Mouse (Mus musculus): ENCODE results near the gene Pitpnm3.

Pitpnm3 gene

DNA sequence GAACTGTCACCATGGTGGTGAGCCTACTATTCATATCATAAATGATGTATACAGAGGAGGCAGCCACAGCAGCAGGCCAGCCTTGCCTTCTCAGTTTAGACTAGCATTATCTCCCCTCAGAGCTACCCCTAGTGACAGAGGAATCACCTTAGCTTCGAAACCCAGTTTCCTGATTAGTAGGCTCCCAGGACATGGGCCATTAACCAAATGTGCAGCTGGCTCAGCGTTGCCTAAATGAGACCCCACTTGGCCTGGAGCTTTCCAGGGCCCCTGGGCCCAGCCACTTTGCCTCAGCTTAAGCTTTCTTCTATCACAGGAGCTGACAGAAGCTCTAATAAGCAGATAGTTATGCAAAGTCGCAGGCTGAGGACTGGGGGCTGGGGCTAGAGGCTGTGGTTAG lies 39.6 kb downstream of the Pitpnm3 start:
- WGBS = 81% methylated on average over 3 of the region's 3 CpGs

- whole genome bisulfite sequencing = 64% methylated on average over 7 of the region's 7 CpGs
Measured at GRCm38 (mm10) chr11:72094442-72094841, 41.1 kb downstream of the Pitpnm3 start.

GRCm38 (mm10) chr11:72092390-72092789 lies 43.2 kb downstream of the Pitpnm3 start:
- WGBS = 82% methylated on average over 8 of the region's 8 CpGs

GRCm38 (mm10) chr11:72086251-72087046 lies 49.1 kb downstream of the Pitpnm3 start:
- 9% methylated on average over 11 of the region's 11 CpGs for WGBS

DNA sequence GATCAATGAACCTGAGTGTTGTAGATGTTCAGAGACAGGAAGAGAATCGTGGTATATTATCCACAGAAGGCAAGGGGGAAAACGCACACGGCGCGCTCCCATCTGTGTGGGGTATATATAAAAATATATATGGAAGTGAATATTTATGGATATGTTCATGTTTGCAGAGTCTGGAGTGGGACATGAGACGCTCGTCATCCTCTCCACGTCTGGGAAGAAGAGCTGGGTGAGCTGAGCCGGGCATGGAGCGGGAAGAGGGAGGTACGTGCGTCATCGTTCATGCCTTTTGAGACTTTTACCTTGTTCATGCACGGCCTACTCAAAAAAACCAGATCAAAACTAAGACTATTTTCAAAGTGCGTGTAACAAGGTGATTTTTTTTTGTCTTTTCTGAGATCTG lies 51.2 kb downstream of the Pitpnm3 start:
- WGBS = 58% methylated on average over 15 of the region's 15 CpGs

DNA sequence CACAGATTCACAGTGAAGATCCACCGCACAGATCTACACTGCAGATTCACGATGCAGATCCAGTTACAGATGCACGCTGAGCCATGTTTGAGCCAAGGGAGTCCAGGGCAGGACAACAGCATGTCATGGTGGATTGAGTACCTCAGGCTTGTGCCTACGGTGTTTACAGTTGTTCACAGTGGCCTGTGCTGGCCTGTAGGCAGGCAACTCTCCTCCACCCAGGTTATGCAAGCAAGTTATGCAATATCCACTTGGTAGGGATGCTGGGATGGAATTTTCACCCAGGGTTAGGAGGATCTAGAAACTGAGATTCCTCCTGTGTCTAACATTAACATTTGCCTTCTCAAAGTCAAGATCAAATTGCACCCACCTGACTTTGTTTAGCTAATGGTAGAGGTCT lies 53.0 kb downstream of the Pitpnm3 start:
- WGBS = 79% methylated on average over 4 of the region's 4 CpGs

GRCm38 (mm10) chr11:72080461-72080860 lies 55.1 kb downstream of the Pitpnm3 start:
- WGBS = 90% methylated on average over 6 of the region's 6 CpGs

GRCm38 (mm10) chr11:72078647-72079046 lies 56.9 kb downstream of the Pitpnm3 start:
- 38% methylated on average over 4 of the region's 4 CpGs for WGBS

GRCm38 (mm10) chr11:72078056-72078455 lies 57.5 kb downstream of the Pitpnm3 start:
- WGBS = 45% methylated on average over 3 of the region's 3 CpGs

GRCm38 (mm10) chr11:72074230-72074629 lies 61.3 kb downstream of the Pitpnm3 start:
- WGBS = 66% methylated on average over 13 of the region's 13 CpGs

GRCm38 (mm10) chr11:72072331-72072905 lies 63.2 kb downstream of the Pitpnm3 start:
- WGBS = 77% methylated on average over 6 of the region's 6 CpGs

DNA sequence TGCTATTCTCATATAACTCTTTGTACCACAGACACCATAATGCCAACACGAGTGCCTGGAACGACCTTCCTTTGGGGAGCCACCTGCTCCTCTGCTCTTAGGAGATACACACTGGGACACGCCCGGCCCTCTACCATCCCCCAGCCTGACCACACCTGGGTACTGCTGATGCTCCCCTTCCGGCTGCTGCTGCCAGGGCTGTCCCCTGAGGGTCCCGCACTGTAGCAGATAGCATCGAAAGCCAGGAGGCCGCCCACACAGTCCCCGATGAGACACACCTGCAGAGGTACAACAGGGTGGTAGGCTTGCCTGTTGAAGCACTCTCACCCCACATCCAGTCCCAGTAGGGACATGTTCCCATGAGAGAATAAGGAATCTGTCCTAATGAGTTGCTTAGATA lies 64.8 kb downstream of the Pitpnm3 start:
- 89% methylated on average over 9 of the region's 9 CpGs for WGBS

GRCm38 (mm10) chr11:72068026-72068425 lies 67.6 kb downstream of the Pitpnm3 start:
- WGBS = 48% methylated on average over 7 of the region's 7 CpGs

GRCm38 (mm10) chr11:72067326-72067725 lies 68.3 kb downstream of the Pitpnm3 start:
- 76% methylated on average over 5 of the region's 5 CpGs for WGBS

DNA sequence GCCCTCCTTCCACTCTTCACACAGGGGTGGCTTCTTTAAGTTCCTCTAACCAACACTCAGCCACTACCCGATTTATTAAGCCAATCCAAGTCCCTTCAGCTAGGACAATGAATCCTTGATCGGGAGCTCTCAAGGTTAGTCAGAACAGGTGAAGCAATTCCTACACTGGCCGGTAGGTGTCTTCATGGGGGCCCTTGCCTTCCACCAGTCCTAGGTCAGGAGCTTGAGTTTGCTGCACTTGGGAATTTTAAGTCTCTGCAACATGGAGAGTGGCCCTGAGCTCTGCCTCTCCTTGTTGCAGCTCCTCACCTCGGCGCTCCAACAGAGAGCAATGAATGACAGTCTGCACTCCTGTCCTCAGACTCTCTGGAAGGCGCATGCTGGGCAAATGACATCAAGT lies 69.2 kb downstream of the Pitpnm3 start:
- 69% methylated on average over 6 of the region's 6 CpGs for WGBS

GRCm38 (mm10) chr11:72065103-72065502 lies 70.5 kb downstream of the Pitpnm3 start:
- 32% methylated on average over 8 of the region's 8 CpGs for WGBS

GRCm38 (mm10) chr11:72064414-72064813 lies 71.2 kb downstream of the Pitpnm3 start:
- WGBS = 80% methylated on average over 6 of the region's 6 CpGs

GRCm38 (mm10) chr11:72061093-72061620 lies 74.4 kb downstream of the Pitpnm3 start:
- WGBS = 89% methylated on average over 13 of the region's 13 CpGs

DNA sequence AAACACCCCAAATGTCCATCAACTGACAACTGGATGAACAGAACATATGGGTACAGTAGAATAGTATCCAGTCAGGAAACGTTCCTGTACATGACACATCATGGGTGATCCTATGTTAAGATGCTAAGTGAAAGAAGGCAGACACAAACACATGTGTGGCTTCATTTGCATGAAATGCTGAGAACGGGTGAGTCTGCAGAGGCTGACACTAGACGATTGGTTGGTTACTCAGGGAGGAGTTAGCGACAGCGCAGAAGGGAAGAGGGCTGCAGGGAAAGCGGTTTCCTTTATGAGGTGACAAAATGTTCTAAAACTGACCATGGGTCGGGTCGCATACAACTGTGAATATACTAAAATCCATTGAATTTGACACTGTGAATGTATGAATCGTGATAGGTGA lies 75.2 kb downstream of the Pitpnm3 start:
- 86% methylated on average over 9 of the region's 9 CpGs for WGBS

DNA sequence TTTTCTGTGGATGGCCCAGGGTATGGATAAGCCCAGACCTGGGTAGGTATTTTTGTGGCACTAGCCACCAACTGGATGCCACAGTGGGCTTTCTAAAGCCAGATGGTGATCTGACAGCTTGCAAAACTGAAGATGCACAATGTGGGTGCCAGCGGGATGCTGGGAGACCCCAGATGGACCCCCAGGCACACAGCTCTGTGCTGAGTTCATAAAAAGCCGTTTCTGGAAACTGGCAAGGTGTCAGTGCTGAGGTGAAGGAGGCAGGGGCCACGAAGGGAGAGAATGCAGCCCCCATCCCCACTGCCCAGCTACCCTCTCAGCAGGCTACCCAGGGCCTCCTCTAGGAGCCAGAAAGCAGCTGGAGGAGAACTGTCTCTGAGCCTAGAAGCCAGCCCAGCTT lies 78.4 kb downstream of the Pitpnm3 start:
- 58% methylated on average over 3 of the region's 3 CpGs for WGBS

- WGBS = 12% methylated on average over 2 of the region's 2 CpGs
Measured at GRCm38 (mm10) chr11:72055176-72055575, 80.4 kb downstream of the Pitpnm3 start.

GRCm38 (mm10) chr11:72052636-72053035 lies 82.9 kb downstream of the Pitpnm3 start:
- WGBS = 12% methylated on average over 5 of the region's 5 CpGs

GRCm38 (mm10) chr11:72052221-72052620 lies 83.4 kb downstream of the Pitpnm3 start:
- 61% methylated on average over 3 of the region's 3 CpGs for WGBS
